Mouse (Mus musculus) v-Abl transformed pro-B cells (cell line): Measurements from ENCODE around the gene Acsf3.

ENCODE experiments used
- in situ Hi-C, 2 experiments: fragments of 400-800 bp; cut with MboI; formaldehyde crosslinking; loops; one replicate each; pipeline ENCODE4 v1.15.1; 2025; ENCODE audit not compliant: unreplicated experiment in 2 of 2

Acsf3 gene

DNA sequence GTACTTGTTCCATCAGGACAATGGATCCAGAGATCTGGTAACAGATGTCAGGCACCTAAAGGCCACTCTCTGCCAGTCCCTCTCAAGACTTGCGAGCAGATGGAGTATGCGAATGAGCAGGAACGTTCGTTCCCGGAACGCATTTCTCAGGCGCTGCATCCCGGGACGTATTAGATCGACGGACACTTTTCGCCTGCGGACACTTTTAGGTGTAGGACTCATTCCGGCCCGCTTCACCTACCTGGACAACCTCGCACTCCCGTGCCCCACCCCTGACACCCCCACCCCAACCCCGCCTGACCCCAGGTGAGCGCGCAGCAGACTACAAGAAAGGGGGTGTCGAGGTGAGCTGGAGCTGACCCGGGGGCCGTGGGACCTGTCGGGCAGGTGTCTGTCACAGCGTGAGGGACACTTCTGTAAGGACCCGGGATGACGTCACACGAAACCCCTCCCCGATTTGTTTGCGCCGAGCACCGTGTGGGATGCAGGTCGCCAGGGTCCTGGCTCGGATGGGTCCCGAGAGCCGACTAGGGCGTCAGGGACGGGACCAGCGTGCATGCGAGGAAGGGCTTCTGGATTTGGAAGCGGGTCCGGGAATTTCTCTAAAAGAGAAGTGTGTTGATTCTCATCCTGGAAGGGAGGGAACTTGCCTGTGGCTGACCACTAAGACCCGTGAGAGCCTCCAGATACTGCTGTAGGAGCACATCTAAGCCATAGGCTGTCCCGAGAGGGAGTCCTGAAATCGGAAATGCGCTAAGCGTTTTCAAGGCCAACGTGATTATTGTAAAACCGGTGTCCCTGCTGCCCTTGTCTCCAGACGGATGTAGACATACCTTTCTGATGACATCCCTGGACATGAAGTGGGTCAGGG lies at the start of gene Acsf3:
Gene Acsf3, plus strand, starts transcription at position 202 of the 871 bp plus-strand sequence.
- in situ Hi-C loops = no loop called here

DNA sequence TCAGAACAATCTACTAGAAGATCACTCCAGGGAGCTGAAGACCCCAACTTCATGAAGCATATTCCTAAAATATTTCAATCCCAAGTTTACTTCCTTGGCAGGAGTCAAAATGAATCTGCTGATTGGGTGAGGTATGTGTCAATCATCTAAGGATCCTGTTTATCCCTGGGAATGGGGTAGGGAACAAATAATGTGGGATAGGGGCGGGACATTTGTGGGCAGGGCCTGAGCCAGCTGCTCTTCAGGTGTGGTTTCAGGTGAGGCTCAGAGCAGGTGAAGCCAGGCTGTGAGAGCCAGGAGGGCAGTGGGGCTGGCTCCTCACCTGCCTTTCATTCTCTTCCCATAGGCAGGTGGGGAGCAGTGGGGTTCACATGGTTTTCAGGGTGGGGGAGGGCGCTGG lies 48.5 kb upstream of the Acsf3 start:
- in situ Hi-C loops = no loop called here

DNA sequence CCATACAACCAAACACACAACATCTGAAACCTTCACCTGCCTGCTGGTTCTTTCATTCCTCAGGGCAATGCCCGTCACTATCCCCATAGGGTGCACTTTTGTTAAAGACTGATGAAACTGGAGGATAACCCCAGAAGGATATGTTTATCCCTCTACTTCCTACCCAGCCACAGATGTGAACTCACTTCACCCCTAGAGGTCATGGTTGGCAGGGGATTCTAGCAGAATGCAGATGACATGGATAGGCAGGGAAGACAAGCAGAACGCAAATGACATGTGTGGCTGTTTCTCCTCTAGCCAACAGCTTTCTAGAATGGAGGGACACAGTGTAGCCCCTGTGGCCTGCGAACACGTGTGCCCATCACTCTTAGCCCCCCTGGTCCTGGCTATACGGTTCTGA lies 47.9 kb upstream of the Acsf3 start:
- in situ Hi-C loops = no loop called here

DNA sequence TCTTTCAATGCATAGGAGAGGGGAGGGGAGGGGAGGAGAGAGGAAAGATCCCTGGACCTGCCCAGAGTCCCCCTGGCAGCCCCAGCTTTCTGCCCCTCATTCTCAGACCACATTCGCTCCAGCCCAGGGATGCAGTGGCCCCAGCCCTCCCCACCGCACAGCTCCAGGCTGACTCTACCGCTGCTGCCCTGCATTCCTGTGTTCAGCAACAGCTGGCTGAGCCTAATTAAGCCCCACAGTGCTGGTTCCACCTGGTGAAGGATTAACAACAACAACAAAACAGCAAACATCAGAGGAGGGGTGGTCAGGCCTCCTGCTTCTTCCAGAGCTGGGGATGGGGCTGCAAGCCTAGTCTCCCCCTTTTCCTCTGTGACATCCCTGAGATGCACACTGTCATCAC lies 46.7 kb upstream of the Acsf3 start:
- in situ Hi-C loops = no loop called here

DNA sequence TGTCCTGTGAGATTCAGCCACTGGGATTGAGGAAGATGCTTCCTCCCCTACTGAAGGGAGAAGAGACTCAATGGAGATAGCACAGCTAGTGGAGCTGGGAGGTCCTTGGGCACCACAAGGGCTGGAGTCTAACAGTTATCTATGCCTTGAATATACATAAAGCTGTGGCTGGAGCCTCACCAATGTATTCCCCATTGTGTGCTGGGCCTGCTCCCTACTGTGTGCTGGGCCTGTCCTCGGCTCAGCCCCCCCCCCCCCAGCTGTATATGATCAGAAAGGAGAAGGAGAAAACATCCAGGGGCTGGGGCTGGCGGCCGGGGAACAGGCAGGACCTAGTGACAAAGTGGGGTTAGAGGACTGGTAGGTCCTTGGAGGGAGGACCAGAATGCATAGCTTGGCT lies 40.2 kb upstream of the Acsf3 start:
- in situ Hi-C loops = no loop called here

DNA sequence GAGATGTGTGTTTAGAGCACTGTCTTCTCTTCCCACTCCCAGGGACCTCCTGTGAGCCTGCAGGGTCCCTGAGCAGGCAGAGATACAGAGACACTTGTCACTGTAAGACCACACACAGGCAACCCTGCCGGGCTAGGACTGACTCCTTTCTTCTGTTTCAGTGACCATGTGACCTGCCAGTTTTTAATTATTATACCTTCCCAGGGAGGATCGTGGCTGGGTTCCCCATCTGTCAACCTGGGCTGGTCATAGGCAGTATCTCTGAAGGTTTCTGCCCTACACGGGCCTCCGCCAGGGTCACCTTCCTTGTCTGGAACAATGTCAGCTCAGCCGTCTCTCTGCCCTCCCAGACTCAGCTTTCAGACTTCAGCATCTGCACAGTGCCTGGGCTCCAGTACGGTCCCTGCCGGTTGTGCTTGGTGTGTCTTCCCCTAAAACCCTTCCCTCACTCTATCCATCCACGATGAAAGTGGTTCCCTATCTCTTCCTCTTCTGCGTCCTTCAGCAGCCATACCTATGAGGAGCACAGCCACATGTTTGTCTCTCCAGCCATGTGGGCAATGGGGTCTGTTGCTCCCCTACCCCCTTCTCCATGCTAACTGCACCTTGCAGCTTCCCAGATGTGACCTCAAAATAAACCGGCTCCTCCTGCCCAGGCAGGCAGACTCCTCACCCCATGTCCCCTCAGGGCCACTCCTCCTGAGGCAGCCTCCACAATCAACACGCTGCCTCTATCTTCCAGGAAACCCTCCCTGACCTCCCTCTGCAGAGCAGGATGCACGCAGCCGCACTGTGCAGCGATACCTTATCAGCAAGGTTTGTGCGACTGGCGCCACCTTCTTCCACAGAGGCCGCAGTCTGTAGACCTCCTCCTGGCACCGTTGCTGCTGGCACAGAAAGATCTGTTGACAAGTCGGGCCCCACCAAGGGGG lies 39.5 kb upstream of the Acsf3 start:
- in situ Hi-C loops = no loop called here

DNA sequence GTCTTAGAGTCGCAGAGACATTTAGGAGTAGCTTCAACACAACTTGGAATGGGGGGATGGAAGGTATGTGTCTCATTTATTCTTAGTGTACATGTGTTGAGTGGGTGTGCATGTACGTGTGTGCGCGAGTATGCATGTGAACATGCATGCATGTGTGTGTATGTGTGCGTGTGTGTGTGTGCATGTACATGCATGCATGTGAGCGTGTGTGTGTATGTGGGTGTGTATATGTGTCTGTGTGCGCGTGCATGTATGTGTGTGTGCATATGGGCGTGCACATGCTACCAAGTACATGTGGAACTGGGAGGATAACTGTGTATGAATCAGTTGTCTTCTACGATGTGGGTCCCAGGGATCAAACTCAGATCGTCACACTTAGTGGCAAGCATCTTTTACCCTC lies 38.7 kb upstream of the Acsf3 start:
- in situ Hi-C loops = no loop called here

DNA sequence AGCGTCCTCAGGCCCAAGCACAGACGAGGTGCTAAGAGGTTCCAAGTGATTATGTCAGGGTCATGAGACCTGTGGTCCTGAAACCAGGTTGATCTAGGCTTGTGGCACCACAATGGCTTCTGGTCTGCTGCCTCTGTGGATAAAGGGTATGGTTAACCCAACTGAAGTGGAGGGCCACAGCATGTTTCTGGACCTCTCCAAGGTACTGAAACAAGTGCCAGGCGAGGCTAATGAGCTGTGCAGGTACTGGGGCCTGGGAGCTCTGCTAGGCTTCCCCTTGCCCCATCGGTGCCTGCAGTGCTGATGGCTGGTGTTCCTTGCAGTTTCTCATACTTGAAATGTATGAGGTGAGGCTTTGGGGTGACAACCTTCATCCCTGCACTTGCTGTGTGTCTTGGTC lies 38.2 kb upstream of the Acsf3 start:
- in situ Hi-C loops = no loop called here

DNA sequence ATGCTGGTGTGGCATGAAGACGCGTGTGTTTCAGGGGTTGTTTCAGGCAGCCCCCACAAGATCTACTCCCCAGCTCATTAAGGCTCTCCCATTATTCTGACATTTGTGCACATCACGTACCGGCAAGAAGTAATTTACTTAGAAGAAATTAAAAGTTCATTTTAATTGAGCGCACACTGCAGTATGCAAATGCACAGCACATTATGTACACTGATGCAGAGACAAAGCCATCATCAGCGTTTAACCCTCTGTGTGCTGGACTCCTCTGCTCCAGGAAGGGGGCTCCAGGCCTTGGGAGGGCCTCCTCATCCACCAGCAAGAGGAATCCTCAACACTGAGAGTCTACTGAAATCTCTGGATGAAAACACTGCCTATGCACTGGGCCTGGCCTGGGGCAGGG lies 37.4 kb upstream of the Acsf3 start:
- in situ Hi-C loops = no loop called here

DNA sequence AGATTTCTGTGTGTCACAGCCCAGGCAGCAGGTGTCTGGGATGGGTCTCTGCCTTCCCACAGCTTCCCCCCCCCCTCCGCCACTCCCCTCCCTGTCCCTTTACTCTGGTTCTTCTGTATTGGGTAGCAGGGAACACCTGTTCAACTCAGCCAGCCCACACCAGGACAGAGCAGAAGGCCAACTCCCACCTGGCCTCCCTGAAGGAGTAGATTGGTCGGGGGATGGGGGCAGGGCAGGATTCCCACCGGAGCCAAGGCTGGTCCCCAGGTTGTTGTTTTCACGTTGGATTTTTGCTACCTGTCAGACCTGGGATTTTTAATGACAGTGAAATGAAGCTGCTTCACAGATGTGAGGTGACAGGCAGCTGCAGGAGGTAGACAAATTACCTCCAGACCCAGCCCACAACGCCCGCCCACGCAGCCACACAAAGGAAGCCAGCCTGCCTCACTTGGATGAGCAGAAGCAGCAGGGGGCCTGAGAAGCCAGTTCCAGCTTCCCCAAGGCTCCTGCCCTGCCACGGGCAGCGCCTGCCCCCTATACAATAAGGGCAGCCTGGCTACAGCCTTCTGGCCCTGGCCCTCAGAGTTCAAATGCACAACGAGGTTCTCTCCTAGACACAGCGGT lies 36.1 kb upstream of the Acsf3 start:
- in situ Hi-C loops = no loop called here

DNA sequence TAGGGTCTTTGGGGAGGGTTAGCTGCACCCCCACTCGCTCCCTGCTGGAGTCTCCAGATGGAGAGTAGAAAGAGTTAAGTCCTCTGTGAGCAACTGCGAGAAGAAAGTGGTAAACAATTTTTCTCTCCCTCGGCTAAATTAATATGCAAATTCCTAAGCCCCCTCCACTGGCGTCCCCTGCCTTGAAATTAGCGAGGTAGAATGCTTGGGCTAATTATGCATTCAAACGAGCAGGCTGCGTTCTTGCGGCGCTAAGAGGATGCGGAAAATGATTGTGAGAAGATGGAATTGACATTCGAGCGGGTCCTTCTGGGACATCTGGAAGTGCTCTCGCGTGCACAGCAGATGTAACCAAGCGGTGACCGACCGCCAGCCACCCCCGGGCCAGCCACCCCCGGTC lies 32.8 kb upstream of the Acsf3 start:
- in situ Hi-C loops = no loop called here

DNA sequence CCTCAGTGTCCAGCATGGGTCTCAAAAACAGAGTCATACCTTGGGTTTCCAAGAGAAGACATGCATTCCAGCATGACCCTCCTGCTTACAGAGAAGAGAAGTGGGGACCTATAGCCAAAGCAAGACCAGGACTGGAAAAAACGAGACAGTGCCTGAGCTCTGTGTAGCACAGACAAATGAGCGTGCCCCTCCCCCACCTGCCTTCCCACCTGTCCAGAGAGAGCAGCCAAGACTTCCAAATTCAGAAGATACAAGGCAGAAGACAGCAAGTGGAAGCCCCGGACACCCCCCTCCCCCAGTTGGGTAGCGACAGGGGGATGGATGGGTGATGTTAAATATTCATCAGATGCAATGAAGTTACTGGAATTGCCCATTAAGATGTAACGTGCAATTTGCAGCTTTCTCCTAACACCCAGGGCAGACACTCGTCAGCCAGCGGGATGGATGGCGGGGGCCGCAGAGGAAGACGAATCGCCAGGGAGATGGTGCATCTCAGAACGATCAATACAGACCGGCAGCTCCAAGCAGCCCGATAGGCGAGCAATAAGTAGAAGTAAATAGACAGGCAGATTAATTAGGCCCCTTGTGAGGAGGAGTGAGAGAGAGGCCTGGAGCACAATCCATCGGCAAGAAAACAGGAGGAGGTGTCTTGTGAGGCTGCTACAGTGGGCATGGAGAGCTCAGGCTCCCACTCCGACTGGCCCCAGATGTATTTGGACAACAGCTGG lies 30.1 kb upstream of the Acsf3 start:
- in situ Hi-C loops = no loop called here

DNA sequence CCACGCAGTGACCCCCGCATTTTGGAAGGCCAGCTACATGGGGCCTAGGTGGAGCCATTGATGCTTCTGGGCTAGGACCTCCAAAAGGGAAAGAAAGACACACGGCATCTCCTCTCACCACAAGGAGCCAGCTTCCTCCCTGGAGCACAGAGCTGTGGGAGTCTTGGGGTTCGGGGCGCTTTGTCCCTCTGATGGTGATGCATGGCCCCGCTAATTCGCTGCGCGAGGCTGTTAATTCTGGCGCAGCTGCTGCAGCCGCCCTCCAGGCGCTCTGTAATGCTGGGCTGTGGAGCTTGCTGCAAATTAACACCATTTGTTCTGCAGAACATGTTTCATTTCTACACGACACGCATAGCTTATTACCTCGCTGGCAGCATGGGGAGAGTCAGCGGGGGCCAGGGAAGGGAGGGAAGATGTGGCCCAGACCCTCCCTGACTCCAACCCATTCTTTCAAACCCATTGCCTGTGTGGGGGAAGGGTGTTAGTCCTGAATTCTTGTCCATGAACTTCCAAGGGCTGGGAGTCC lies 29.5 kb upstream of the Acsf3 start:
- in situ Hi-C loops = no loop called here

DNA sequence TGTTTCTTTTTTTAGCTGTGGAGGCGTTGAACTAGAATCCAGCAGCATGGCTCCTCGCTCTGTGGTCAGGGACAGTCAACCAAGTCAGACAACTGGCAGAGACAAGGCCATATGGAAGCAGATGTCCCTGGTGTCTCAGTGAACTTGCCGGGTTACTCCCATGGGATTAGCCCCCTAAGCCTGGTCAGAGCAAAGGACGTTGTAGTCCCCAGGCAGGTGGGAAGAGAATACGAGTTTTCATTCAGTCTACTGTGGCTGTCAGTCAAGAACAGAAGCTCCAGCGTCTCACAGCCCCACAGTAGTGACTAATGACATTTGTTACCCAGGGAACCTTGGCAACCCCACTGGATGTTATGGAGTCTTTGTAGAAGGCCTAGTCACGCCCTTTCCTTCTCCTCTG lies 28.8 kb upstream of the Acsf3 start:
- in situ Hi-C loops = no loop called here

DNA sequence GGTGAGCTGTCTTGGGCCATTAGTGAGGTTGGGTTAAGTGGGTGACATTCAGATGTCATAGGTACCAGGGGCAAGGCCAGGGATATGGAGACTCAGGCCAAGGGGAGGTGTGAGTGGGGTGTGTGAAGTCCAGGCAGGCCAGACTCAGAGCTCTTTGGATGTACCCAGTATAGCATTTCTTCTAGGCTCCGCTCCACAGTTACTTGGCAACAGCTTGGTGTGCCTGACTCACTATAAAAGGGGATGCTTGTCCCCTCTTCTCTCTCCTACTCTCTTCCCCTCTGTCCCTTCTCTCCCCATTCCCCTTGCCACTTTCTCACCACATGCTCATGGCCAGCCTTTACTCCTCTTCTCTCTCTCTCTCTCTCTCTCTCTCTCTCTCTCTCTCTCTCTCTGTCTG lies 27.5 kb upstream of the Acsf3 start:
- in situ Hi-C loops = no loop called here

DNA sequence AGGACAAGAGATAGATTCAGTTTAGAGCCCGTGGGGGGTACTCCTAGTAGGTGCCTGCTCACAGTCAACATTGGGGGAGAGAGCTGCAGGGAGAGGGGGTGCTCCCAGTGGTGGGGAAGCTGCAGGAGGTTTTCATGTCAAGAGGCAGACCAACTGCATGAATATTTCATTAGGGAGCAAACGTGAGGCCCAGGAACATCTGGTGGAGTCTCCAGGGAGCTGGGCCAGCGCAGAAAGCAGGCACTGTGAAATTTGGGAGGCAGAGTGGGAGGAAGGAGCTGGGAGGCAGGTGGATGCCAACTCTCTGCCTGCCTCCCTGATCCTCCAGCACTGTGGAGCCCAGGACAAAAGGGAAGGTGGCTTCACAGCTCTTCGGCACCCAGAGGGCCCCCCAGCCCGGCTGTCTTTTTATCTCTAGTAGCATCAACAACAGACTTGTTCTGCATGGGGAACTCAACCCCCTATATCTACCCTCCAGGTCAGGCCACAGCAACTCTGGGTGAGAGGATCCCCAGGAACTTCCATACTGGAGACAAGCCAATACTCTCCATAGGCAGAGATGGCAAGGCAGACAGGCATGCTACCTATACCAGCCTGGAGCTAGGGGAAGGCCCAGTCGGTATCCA lies 25.8 kb upstream of the Acsf3 start:
- in situ Hi-C loops = no loop called here

DNA sequence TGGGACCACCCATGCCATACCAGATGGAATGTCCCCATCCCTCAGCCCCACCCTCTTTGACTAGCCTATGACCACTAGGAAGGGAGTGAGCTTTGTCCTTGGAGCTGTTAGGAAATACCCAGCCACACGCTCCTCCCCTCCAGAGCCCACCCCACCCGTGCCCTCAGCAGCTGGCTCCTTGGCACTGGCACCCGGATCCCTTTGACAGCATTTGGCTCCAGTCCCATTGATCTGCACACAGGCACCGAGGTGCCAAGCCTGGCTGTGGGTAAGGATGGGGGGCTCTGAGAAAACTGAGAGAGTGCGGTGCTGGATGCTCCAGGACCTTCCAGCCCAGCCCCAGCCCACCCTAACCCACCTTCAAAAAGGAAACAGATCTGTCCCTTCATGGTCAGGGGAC lies 23.9 kb upstream of the Acsf3 start:
- in situ Hi-C loops = no loop called here

DNA sequence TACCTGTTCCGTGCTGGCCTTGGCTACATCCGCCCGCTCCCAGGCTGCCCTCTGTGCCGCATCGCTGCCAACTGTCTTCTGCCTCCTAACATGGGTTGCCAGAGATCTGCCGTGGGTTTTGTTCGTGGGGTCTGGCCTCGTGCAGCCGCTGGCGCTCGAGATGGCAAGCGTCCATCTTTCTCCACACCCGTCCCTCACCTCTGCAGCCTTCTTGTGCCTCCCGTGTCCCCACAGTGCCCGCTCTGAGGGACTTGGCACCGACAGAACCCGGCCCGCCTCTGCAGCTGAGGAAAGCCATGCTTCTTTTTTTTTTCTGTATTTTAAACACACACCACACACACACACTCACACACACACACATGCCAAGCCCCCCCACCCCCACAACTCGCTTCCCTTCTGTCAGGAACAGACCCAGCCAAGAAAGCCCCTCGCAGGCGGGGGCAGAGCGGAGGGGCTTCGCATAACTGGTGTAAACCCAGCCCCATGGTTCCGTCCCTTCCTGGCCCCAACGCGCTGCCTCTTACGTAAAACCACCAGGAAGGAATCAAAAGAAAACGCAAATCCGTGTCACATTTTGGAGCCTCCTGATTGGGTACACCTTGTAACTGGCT lies 23.1 kb upstream of the Acsf3 start:
- in situ Hi-C loops = no loop called here

DNA sequence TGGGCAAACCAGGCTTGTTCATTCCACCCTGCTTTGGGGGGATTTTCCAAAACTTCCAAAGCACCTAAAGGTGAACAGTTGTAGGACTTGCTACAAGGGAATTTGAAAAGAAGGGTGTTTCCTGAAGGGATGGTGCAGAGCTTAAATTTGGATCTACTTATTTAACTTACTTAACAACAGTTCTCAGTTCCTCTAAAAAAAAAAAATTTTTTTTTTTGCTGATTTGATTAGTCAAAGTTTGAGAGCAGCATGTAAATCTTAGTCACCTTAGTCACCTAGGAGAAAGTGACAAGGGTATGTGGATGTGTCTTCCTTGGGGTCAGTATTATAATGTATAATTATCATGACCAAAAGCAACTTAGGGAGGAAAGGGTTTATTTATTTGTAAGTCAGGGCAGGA lies 16.7 kb upstream of the Acsf3 start:
- in situ Hi-C loops = no loop called here

DNA sequence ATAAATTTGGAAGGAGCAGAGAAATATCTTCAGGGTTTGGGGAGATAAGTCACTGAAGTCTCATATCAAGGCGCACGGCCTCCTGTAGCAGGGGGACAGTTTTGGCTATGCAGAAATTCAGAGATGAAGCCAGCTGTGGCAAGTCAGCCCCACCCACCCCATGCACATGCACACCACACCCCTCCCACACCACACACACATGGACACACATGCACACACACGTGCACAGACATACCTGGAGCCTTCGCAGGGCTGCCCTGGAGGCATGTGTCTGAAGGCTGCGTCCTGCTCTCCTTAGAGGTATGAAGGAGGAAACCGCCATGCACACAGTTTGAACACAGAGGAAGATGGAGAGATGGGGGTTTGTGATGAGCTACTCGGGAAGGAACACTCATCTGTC lies 15.2 kb upstream of the Acsf3 start:
- in situ Hi-C loops = no loop called here
